8 mouse cellular contexts compared by ENCODE assay signal in the genomic region with DNA sequence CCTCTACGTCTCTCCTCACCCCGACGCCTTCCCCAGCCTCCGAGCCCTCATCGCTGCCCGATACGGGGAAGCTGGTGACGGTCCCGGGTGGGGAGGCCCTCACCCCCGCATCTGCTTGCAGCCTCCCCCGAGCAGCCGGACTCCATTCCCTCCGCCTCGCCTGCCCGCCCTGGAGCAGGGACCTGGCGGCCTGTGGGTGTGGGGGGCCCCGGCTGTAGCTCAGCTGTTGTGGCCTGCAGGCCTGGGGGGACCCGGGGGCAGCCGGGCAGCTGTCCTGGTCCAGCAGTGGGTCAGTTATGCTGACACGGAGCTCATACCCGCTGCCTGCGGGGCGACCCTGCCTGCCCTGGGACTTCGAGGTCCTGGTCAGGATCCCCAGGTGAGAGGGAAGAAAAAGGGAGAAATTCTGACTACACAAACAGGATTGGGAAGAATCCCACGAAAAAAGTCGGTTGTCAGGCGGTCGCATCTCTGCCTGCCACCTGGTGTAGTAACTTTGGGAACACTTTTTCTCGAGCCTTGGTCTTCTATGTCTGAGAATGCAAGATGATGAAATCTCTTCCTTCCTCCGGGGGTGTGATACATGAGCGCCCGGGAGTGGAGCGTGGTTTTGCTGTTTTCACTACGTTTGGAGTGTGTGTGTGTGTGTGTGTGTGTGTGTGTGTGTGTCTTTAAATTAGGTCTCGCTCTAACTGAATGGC. TPM values are rescaled to one million over a fixed set of nuclear protein-coding genes. Genes with fewer than 3 reads are reported as not detected.
DNase-seq lines count a peak whose midpoint lies in the region; ATAC-seq and TF ChIP-seq lines count a peak whose summit lies in the region.

No protein-coding gene starts in this region.

- WGBS in kidney, adult 2 months = under 1% methylated on average over 35 of the region's 35 CpGs
- under 1% methylated on average over 35 of the region's 35 CpGs for WGBS in hindbrain, postnatal 0 days

- peak overlapping the region; percentile 6 for H3K27ac ChIP-seq in kidney, adult 2 months (ENCODE audit: insufficient read depth, low read depth, low read length)
- H3K27ac ChIP-seq in ES-E14 (ENCODE audit: insufficient read depth, low read depth, low read length, poor library complexity, severe bottlenecking) = peak overlapping the region; percentile 85
- peak overlapping the region; percentile 100 for H3K27ac ChIP-seq in cortical plate, adult 2 months (ENCODE audit: insufficient read depth, low read length)
- H3K27ac ChIP-seq in hindbrain, postnatal 0 days = peak overlapping the region; percentile 96

- in situ Hi-C loops in ES-E14 (cut with MboI; ENCODE audit: low sequenced_read_pairs in 2 of 2, unreplicated experiment in 2 of 2) = loop anchor here in 1 of 2 experiments (25.0 kb wide), 1 partner anchor 111 kb away; a partner anchor contains a TSS

- no peak for TF ChIP-seq POLR2A in kidney, adult 2 months (IDR thresholded peaks at IDR 0.05; ENCODE audit: low read depth, low read length)
- TF ChIP-seq POLR2A in cortical plate, adult 2 months (IDR thresholded peaks at IDR 0.05; ENCODE audit: extremely low read depth, insufficient read depth, low read length) = no peak

- TF ChIP-seq CTCF in kidney, adult 2 months (conservative IDR thresholded peaks at IDR 0.05; ENCODE audit: insufficient read depth, insufficient read length, low read depth, low read length) = no peak
- TF ChIP-seq CTCF in cortical plate, adult 2 months (IDR thresholded peaks at IDR 0.05; ENCODE audit: extremely low read depth, insufficient read depth, low read length) = no peak
- no peak for TF ChIP-seq CTCF in hindbrain, postnatal 0 days (IDR thresholded peaks at IDR 0.05; ENCODE audit: low read depth)

- H3K9ac ChIP-seq in ES-E14 (ENCODE audit: insufficient read depth, low read depth, low read length, poor library complexity, severe bottlenecking) = peak overlapping the region; percentile 93
- peak overlapping the region; percentile 70 for H3K9ac ChIP-seq in hindbrain, postnatal 0 days (replicated peaks; ENCODE audit: low read length)

- H3K27me3 ChIP-seq in kidney, adult 2 months (replicated peaks; ENCODE audit: control insufficient read depth, insufficient read depth, low read length) = no peaks in the 10 kb centered on the region
- no peaks in the 10 kb centered on the region for H3K27me3 ChIP-seq in hindbrain, postnatal 0 days (ENCODE audit: insufficient read depth, low read length)
- no peaks in the 10 kb centered on the region for H3K27me3 ChIP-seq in splenic B cell, adult 2 months (ENCODE audit: control insufficient read depth, insufficient read depth, low read length, poor library complexity, severe bottlenecking)

- peak overlapping the region; percentile 92 for H3K4me2 ChIP-seq in hindbrain, postnatal 0 days (ENCODE audit: low read depth, low read length)

- H3K36me3 ChIP-seq in kidney, adult 2 months (ENCODE audit: control insufficient read depth, insufficient read depth, low read length) = no peaks in the 10 kb centered on the region
- peaks cover 32% of the 10 kb centered on the region for H3K36me3 ChIP-seq in ES-E14 (ENCODE audit: control insufficient read depth, insufficient read depth, low read length, poor library complexity, severe bottlenecking)
- H3K36me3 ChIP-seq in hindbrain, postnatal 0 days (ENCODE audit: insufficient read depth, low read length) = peaks cover 13% of the 10 kb centered on the region
- H3K36me3 ChIP-seq in splenic B cell, adult 2 months (ENCODE audit: control insufficient read depth, insufficient read depth, low read length, poor library complexity, severe bottlenecking) = peaks cover 25% of the 10 kb centered on the region

- ATAC-seq in hindbrain, postnatal 0 days = no peak

- H3K4me1 ChIP-seq in kidney, adult 2 months (ENCODE audit: control insufficient read depth, insufficient read depth, low read length) = no peaks in the 10 kb centered on the region
- peaks cover 13 to 22% of the 10 kb centered on the region in 2 experiments for H3K4me1 ChIP-seq in ES-E14 (ENCODE audit: control insufficient read depth in 2 of 2, insufficient read depth in 2 of 2, low read length in 2 of 2, poor library complexity in 1 of 2)
- peaks cover 4% of the 10 kb centered on the region; the same call in 1 of the 2 replicates for H3K4me1 ChIP-seq in cortical plate, adult 2 months (ENCODE audit: control insufficient read depth, insufficient read depth, low read length)
- H3K4me1 ChIP-seq in hindbrain, postnatal 0 days (ENCODE audit: insufficient read depth, low read length) = peaks cover 6% of the 10 kb centered on the region

- no peaks in the 10 kb centered on the region for H3K9me3 ChIP-seq in ES-E14 (ENCODE audit: control insufficient read depth, insufficient read depth, low read depth, low read length)
- no peaks in the 10 kb centered on the region for H3K9me3 ChIP-seq in hindbrain, postnatal 0 days (ENCODE audit: low read length)

- H3K4me3 ChIP-seq in kidney, adult 2 months (ENCODE audit: insufficient read depth, low read depth, low read length) = peak overlapping the region; percentile 79
- peak overlapping the region; percentile 69 to 80 for H3K4me3 ChIP-seq in ES-E14 (ENCODE audit: insufficient read depth in 1 of 2, low read depth in 1 of 2, low read length in 2 of 2, poor library complexity in 1 of 2, severe bottlenecking in 1 of 2)
- peak overlapping the region; percentile 94 for H3K4me3 ChIP-seq in cortical plate, adult 2 months (ENCODE audit: insufficient read depth, low read length)
- peak overlapping the region; percentile 70 for H3K4me3 ChIP-seq in hindbrain, postnatal 0 days (ENCODE audit: low read length)

- DNase-seq in kidney, adult 2 months = peak; percentile 30
- DNase-seq in kidney, postnatal 14 days = no peak
- DNase-seq in ES-E14 (ENCODE audit: low read depth, low spot score) = no peak
- peak; percentile 50 for DNase-seq in hindbrain, postnatal 0 days (ENCODE audit: low spot score)
- DNase-seq in lung, postnatal 14 days = peak; percentile 30
- peak; percentile 58 for DNase-seq in splenic B cell, adult 2 months (ENCODE audit: low read depth, low spot score)
- DNase-seq in adrenal gland, postnatal 36 days = no peak

TF ChIP-seq in ES-E14, 5 proteins besides CTCF, POLR2A, EP300 and RAD21:
- no peak for TF ChIP-seq HCFC1 (IDR thresholded peaks at IDR 0.05; ENCODE audit: borderline replicate concordance, insufficient read depth, low read length)

RNA-seq across cellular contexts. Expression of a gene that starts 0.8 kb away (rescaled TPM):
- 52.5 and 64.5 TPM in 2 replicates for polyA plus RNA-seq in kidney, adult 2 months (2012; rRNA removed)
- total RNA-seq in ES-E14 (2012; rRNA removed) = 303 and 453 TPM in 2 replicates
- 43.7 and 46.6 TPM in 2 replicates for polyA plus RNA-seq in cortical plate, adult 2 months (2012; rRNA removed)
- total RNA-seq in hindbrain, postnatal 0 days (2014; rRNA removed) = 128 TPM in 2 replicates
- 39.9 and 41.7 TPM in 2 replicates for polyA plus RNA-seq in hindbrain, postnatal 0 days (2015; fragmentation: Nextera tagmentation; extraction: Ambion mirVana)
- 10 to 100 TPM; 61.5 to 62.9 TPM for total RNA-seq in adrenal gland, postnatal 36 days (2021)

RNA-seq across cellular contexts. Expression of a gene that starts 14.8 kb away (rescaled TPM):
- polyA plus RNA-seq in kidney, adult 2 months (2012; rRNA removed) = 0.80 and 0.89 TPM in 2 replicates
- 0.21 and 0.31 TPM in 2 replicates for total RNA-seq in ES-E14 (2012; rRNA removed)
- 0.29 and 0.36 TPM in 2 replicates for polyA plus RNA-seq in cortical plate, adult 2 months (2012; rRNA removed)
- total RNA-seq in hindbrain, postnatal 0 days (2014; rRNA removed) = 0.68 and 1.2 TPM in 2 replicates
- polyA plus RNA-seq in hindbrain, postnatal 0 days (2015; fragmentation: Nextera tagmentation; extraction: Ambion mirVana) = 0.11 and 0.18 TPM in 2 replicates
- under 1 TPM; 0.53 to 0.59 TPM for total RNA-seq in adrenal gland, postnatal 36 days (2021)

RNA-seq across cellular contexts. Expression of a gene that starts 19.9 kb away (rescaled TPM):
- 70.2 and 88.2 TPM in 2 replicates for polyA plus RNA-seq in kidney, adult 2 months (2012; rRNA removed)
- 52.1 and 64.4 TPM in 2 replicates for total RNA-seq in ES-E14 (2012; rRNA removed)
- polyA plus RNA-seq in cortical plate, adult 2 months (2012; rRNA removed) = 36.9 and 37.2 TPM in 2 replicates
- 35.5 and 43.1 TPM in 2 replicates for total RNA-seq in hindbrain, postnatal 0 days (2014; rRNA removed)
- polyA plus RNA-seq in hindbrain, postnatal 0 days (2015; fragmentation: Nextera tagmentation; extraction: Ambion mirVana) = 106 and 110 TPM in 2 replicates
- total RNA-seq in adrenal gland, postnatal 36 days (2021) = 10 to 100 TPM; 35.2 to 35.5 TPM

RNA-seq across cellular contexts. Expression of a gene that starts 26.2 kb away (rescaled TPM):
- polyA plus RNA-seq in kidney, adult 2 months (2012; rRNA removed) = 0.69 and 0.77 TPM in 2 replicates
- total RNA-seq in ES-E14 (2012; rRNA removed) = 3.1 and 4.7 TPM in 2 replicates
- polyA plus RNA-seq in cortical plate, adult 2 months (2012; rRNA removed) = 0.94 and 0.96 TPM in 2 replicates
- total RNA-seq in hindbrain, postnatal 0 days (2014; rRNA removed) = 0.65 and 2.1 TPM in 2 replicates
- 2.4 and 2.7 TPM in 2 replicates for polyA plus RNA-seq in hindbrain, postnatal 0 days (2015; fragmentation: Nextera tagmentation; extraction: Ambion mirVana)
- 1 to 10 TPM in 1 of 2 experiments, under 1 TPM in 1; 0.82 to 1.3 TPM for total RNA-seq in adrenal gland, postnatal 36 days (2021)

RNA-seq across cellular contexts. Expression of a gene that starts 29.1 kb away (rescaled TPM):
- polyA plus RNA-seq in kidney, adult 2 months (2012; rRNA removed) = 0.33 and 0.58 TPM in 2 replicates
- 0.45 and 0.48 TPM in 2 replicates for total RNA-seq in ES-E14 (2012; rRNA removed)
- polyA plus RNA-seq in cortical plate, adult 2 months (2012; rRNA removed) = 0.50 and 0.59 TPM in 2 replicates
- 0.99 and 1.4 TPM in 2 replicates for total RNA-seq in hindbrain, postnatal 0 days (2014; rRNA removed)
- 0.76 TPM in 2 replicates for polyA plus RNA-seq in hindbrain, postnatal 0 days (2015; fragmentation: Nextera tagmentation; extraction: Ambion mirVana)
- under 1 TPM; 0.20 to 0.36 TPM for total RNA-seq in adrenal gland, postnatal 36 days (2021)

Comparison
In these comparisons a context has a peak if more than half of its experiments do, and no peak if none do; other contexts are left out.
1. DNase-seq: peak in kidney, adult 2 months (single experiment), hindbrain, postnatal 0 days (single experiment), lung, postnatal 14 days (single experiment) and splenic B cell, adult 2 months (single experiment); none in kidney, postnatal 14 days (single experiment), ES-E14 (single experiment) and adrenal gland, postnatal 36 days (0 of 2).
2. H3K27ac ChIP-seq: peak in every context shown above with its lines; median percentile 100 in cortical plate, adult 2 months; 96 in hindbrain, postnatal 0 days; 85 in ES-E14; 6 in kidney, adult 2 months.
3. Peak in every context shown above with its lines, with median percentiles within 50 percentile points of each other: H3K4me3 ChIP-seq.